Mouse (Mus musculus): ENCODE measurements at regions not wholly inside any gene's neighbourhood (a gene's known extent, or its start where the extent isn't known, plus 50 kb on each side); places are given as distances from the start of the nearest gene placed in this dataset.

- DNase-seq (ENCODE audit: low spot score in 2 of 2) = no peak
Measured at GRCm38 (mm10) chr5:46794028-46794705, 936.8 kb upstream of the Lcorl start.

- DNase-seq (ENCODE audit: low spot score in 2 of 2) = no peak
Measured at GRCm38 (mm10) chr5:46791051-46791450, 933.6 kb upstream of the Lcorl start.

GRCm38 (mm10) chr5:46790536-46790935, 933.1 kb upstream of the Lcorl start:
- DNase-seq (ENCODE audit: low spot score in 2 of 2) = peak in 1 of 2 experiments; percentile 4

- DNase-seq (ENCODE audit: low spot score in 2 of 2) = no peak
Measured at GRCm38 (mm10) chr5:46787079-46787478, 929.7 kb upstream of the Lcorl start.

GRCm38 (mm10) chr5:46756094-46756493, 898.7 kb upstream of the Lcorl start:
- no peak for DNase-seq (ENCODE audit: low spot score in 2 of 2)

- no peak for DNase-seq (ENCODE audit: low spot score in 2 of 2)
Measured at GRCm38 (mm10) chr5:46740034-46740582, 882.7 kb upstream of the Lcorl start.

- no peak for DNase-seq (ENCODE audit: low spot score in 2 of 2)
Measured at GRCm38 (mm10) chr5:46732510-46732909, 875.1 kb upstream of the Lcorl start.

GRCm38 (mm10) chr5:46732025-46732424, 874.6 kb upstream of the Lcorl start:
- no peak for DNase-seq (ENCODE audit: low spot score in 2 of 2)

- DNase-seq (ENCODE audit: low spot score in 2 of 2) = no peak
Measured at GRCm38 (mm10) chr5:46731297-46731696, 873.9 kb upstream of the Lcorl start.

GRCm38 (mm10) chr5:46709596-46709995, 852.2 kb upstream of the Lcorl start:
- DNase-seq (ENCODE audit: low spot score in 2 of 2) = no peak

GRCm38 (mm10) chr5:46707845-46708244, 850.4 kb upstream of the Lcorl start:
- no peak for DNase-seq (ENCODE audit: low spot score in 2 of 2)

- DNase-seq (ENCODE audit: low spot score in 2 of 2) = no peak
Measured at GRCm38 (mm10) chr5:46707021-46707420, 849.6 kb upstream of the Lcorl start.

GRCm38 (mm10) chr5:46678007-46678406, 820.6 kb upstream of the Lcorl start:
- no peak for DNase-seq (ENCODE audit: low spot score in 2 of 2)

GRCm38 (mm10) chr5:46674810-46675502, 817.5 kb upstream of the Lcorl start:
- DNase-seq (ENCODE audit: low spot score in 2 of 2) = no peak

GRCm38 (mm10) chr5:46673413-46673812, 816.0 kb upstream of the Lcorl start:
- no peak for DNase-seq (ENCODE audit: low spot score in 2 of 2)

- no peak for DNase-seq (ENCODE audit: low spot score in 2 of 2)
Measured at GRCm38 (mm10) chr5:46670484-46670883, 813.1 kb upstream of the Lcorl start.

GRCm38 (mm10) chr5:46666250-46666649, 808.8 kb upstream of the Lcorl start:
- DNase-seq (ENCODE audit: low spot score in 2 of 2) = no peak

GRCm38 (mm10) chr5:46657065-46657464, 799.6 kb upstream of the Lcorl start:
- no peak for DNase-seq (ENCODE audit: low spot score in 2 of 2)

GRCm38 (mm10) chr5:46654189-46654588, 796.8 kb upstream of the Lcorl start:
- DNase-seq (ENCODE audit: low spot score in 2 of 2) = no peak

GRCm38 (mm10) chr5:46643009-46643408, 785.6 kb upstream of the Lcorl start:
- no peak for DNase-seq (ENCODE audit: low spot score in 2 of 2)

- DNase-seq (ENCODE audit: low spot score in 2 of 2) = no peak
Measured at GRCm38 (mm10) chr5:46635116-46635668, 777.8 kb upstream of the Lcorl start.
